Mouse (Mus musculus) hindbrain, embryonic 12.5 days (tissue): ENCODE measurements around the gene 2900026A02Rik. TPM values are rescaled to one million over a fixed set of nuclear protein-coding genes. Genes with fewer than 3 reads are reported as not detected.

Source experiments
- ATAC-seq: fragments of 200-750 bp; cut with Nextera tagmentation; 2 replicates; pipeline ENCODE4 v1.8.0; 2017; ENCODE audit warnings: moderate TSS enrichment; ENCODE audit not compliant: low FRiP score
- H3K27ac ChIP-seq: fragments of 300-500 bp; sonication (generic); 2 replicates; pipeline ENCODE4 v1.5.1; 2016; ENCODE audit warnings: mild to moderate bottlenecking
- H3K27me3 ChIP-seq: fragments of 300-500 bp; sonication (generic); 2 replicates; pipeline ENCODE4 v1.6.1; 2016; ENCODE audit warnings: mild to moderate bottlenecking
- H3K36me3 ChIP-seq: fragments of 300-500 bp; sonication (generic); 2 replicates; pipeline ENCODE4 v1.6.1; 2016; ENCODE audit warnings: mild to moderate bottlenecking
- H3K4me1 ChIP-seq: fragments of 300-500 bp; sonication (generic); 2 replicates; pipeline ENCODE4 v1.6.1; 2016
- H3K4me2 ChIP-seq: fragments of 300-500 bp; sonication (generic); replicated peaks from 2 replicates; pipeline ENCODE4 v1.6.1; 2016; ENCODE audit warnings: mild to moderate bottlenecking
- H3K4me3 ChIP-seq: fragments of 300-500 bp; sonication (generic); 2 replicates; pipeline ENCODE4 v1.5.1; 2016; ENCODE audit warnings: mild to moderate bottlenecking
- H3K9ac ChIP-seq: fragments of 300-500 bp; sonication (generic); 2 replicates; pipeline ENCODE4 v1.6.1; 2016; ENCODE audit warnings: mild to moderate bottlenecking, moderate library complexity
- H3K9me3 ChIP-seq: fragments of 300-500 bp; sonication (generic); replicated peaks from 2 replicates; pipeline ENCODE4 v1.6.1; 2016; ENCODE audit warnings: mild to moderate bottlenecking
- WGBS: fragments of 180-500 bp; shearing (Covaris S2); methylation state at CpG from one replicate; pipeline ENCODE4 v1.1.7; 2016; 5-methylcytosine and 5-hydroxymethylcytosine counted together
- polyA plus RNA-seq: library from polyadenylated mRNA; unstranded; fragments of >200 nt; fragmentation: Nextera tagmentation; extraction: Ambion mirVana; gene quantifications from 2 replicates; pipeline ENCODE4 v1.2.1, GENCODE M21; 2016

2900026A02Rik gene
- polyA plus RNA-seq, 1 experiment from 2014 or later: 3.6 TPM

DNA sequence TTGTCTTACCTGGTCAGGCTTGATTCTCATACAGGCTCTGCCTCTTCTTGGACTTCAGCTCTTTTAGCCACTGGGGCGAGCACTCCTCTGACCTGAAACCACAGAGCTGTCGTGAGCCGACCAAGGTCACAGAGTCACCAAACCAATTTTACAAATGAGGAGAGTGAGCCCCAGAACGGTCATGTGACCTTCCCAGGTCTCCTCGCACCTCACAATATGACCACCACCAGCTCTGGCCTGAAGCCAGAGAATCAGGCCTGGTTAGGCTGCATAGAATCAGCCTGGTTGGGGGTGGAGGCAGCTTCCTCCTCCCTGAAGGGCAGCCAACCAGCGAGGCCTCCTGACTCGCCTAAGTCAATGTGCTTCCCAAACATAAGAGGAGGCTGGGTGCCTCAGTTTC is 128.6 kb downstream of the 2900026A02Rik start:
- no peak overlapping the region for H3K4me3 ChIP-seq
- H3K27me3 ChIP-seq: no peaks in the 10 kb centered on the region
- H3K36me3 ChIP-seq: no peaks in the 10 kb centered on the region; the same call in 1 of the 2 replicates
- no peak overlapping the region for H3K4me2 ChIP-seq
- 0 out of 2 replicates have a peak, but pooled peaks cover 2% of the 10 kb centered on the region for H3K4me1 ChIP-seq
- WGBS: 74% methylated on average over 7 of the region's 7 CpGs
- H3K9me3 ChIP-seq: no peaks in the 10 kb centered on the region
- ATAC-seq: no peak
- H3K27ac ChIP-seq: no peak overlapping the region
- no peak overlapping the region for H3K9ac ChIP-seq

- Histone ChIP-seq H3K9ac (no peak overlapping the region), H3K4me2 (no peak overlapping the region), H3K4me3 (no peak overlapping the region), H3K9me3 (no peaks in the 10 kb centered on the region), H3K27ac (no peak overlapping the region), H3K27me3 (no peaks in the 10 kb centered on the region), H3K4me1 (0 out of 2 replicates have a peak, but pooled peaks cover 2% of the 10 kb centered on the region), H3K36me3 (no peaks in the 10 kb centered on the region; the same call in 1 of the 2 replicates)
- ATAC-seq: peak; percentile 39; the same call in 1 of the 2 replicates
- 55% methylated on average over 5 of the region's 5 CpGs for WGBS
Measured at GRCm38 (mm10) chr5:113091162-113091561, 129.9 kb downstream of the 2900026A02Rik start.

GRCm38 (mm10) chr5:113090750-113091149 is 130.3 kb downstream of the 2900026A02Rik start:
- no peak overlapping the region for H3K27ac ChIP-seq

GRCm38 (mm10) chr5:113090077-113090690 is 130.9 kb downstream of the 2900026A02Rik start:
- Histone ChIP-seq H3K27me3 (no peaks in the 10 kb centered on the region), H3K9ac (no peak overlapping the region), H3K4me3 (no peak overlapping the region), H3K4me1 (0 out of 2 replicates have a peak, but pooled peaks cover 2% of the 10 kb centered on the region), H3K4me2 (no peak overlapping the region), H3K27ac (no peak overlapping the region), H3K36me3 (no peaks in the 10 kb centered on the region; the same call in 1 of the 2 replicates), H3K9me3 (no peaks in the 10 kb centered on the region)
- WGBS: 90% methylated on average over 24 of the region's 24 CpGs
- ATAC-seq: no peak

More at GRCm38 (mm10) chr5:113090750-113091149, 130.3 kb downstream of the 2900026A02Rik start:
- no peak overlapping the region for H3K4me2 ChIP-seq
- H3K4me1 ChIP-seq: 0 out of 2 replicates have a peak, but pooled peaks cover 2% of the 10 kb centered on the region
- H3K36me3 ChIP-seq: no peaks in the 10 kb centered on the region; the same call in 1 of the 2 replicates
- WGBS: 93% methylated on average over 11 of the region's 11 CpGs
- no peaks in the 10 kb centered on the region for H3K9me3 ChIP-seq
- no peak overlapping the region for H3K4me3 ChIP-seq
- 0 out of 2 replicates have a peak, but pooled peaks have one; percentile 26 for ATAC-seq
- no peak overlapping the region for H3K9ac ChIP-seq
- no peaks in the 10 kb centered on the region for H3K27me3 ChIP-seq

DNA sequence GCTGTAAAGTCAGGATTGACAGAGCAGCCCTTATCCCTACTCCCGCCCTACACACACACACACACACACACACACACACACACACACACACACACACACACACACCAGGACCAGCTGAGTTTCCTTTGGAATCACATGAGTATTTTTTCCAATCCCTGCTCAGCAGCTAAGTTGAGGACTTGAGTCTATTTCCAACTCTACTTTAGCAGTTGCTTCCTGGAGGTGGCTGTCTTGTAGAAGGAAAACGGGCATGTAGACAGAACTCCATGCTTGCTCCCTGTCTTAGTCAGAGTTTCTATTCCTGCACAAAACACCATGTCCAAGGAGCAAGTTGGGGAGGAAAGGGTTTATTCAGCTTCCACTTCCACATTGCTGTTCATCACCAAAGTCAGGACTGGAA is 133.6 kb downstream of the 2900026A02Rik start:
- ATAC-seq: no peak
- 78% methylated on average over 1 of the region's 2 CpGs for WGBS
- H3K36me3 ChIP-seq: no peaks in the 10 kb centered on the region; the same call in 1 of the 2 replicates
- no peak overlapping the region for H3K27ac ChIP-seq
- no peaks in the 10 kb centered on the region for H3K9me3 ChIP-seq
- no peak overlapping the region for H3K4me3 ChIP-seq
- H3K4me2 ChIP-seq: no peak overlapping the region
- H3K9ac ChIP-seq: no peak overlapping the region
- H3K27me3 ChIP-seq: no peaks in the 10 kb centered on the region
- H3K4me1 ChIP-seq: peaks cover 7% of the 10 kb centered on the region; the same call in 1 of the 2 replicates

DNA sequence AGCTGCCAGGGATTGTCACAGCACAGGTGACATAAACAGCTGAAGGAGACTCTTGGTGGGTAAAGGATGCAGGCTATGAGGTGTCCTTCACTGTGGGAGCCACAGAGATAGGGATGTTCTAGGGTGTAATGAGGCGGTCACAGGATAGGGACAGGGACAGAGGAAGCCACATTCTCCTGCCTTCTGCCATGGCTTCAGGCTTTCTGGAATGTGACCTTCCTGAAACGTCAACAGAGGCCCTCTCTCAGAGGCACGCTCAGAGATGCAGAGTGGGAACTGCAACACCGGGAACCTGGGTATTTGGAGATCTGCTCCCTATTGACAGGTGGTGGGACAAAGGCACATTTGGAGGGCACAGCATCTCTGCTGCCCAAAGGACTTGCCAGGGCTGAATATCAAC is 134.0 kb downstream of the 2900026A02Rik start:
- Histone ChIP-seq H3K9me3 (no peaks in the 10 kb centered on the region), H3K27me3 (no peaks in the 10 kb centered on the region), H3K4me1 (peaks cover 7% of the 10 kb centered on the region; the same call in 1 of the 2 replicates), H3K27ac (no peak overlapping the region), H3K4me2 (no peak overlapping the region), H3K9ac (no peak overlapping the region), H3K4me3 (no peak overlapping the region), H3K36me3 (no peaks in the 10 kb centered on the region; the same call in 1 of the 2 replicates)
- 61% methylated on average over 4 of the region's 4 CpGs for WGBS
- no peak for ATAC-seq

- H3K4me3 ChIP-seq: no peak overlapping the region
- ATAC-seq: no peak
- no peak overlapping the region for H3K4me2 ChIP-seq
- H3K36me3 ChIP-seq: no peaks in the 10 kb centered on the region; the same call in 1 of the 2 replicates
- H3K27me3 ChIP-seq: no peaks in the 10 kb centered on the region
- no peak overlapping the region for H3K27ac ChIP-seq
- peaks cover 5% of the 10 kb centered on the region; the same call in 1 of the 2 replicates for H3K4me1 ChIP-seq
- H3K9ac ChIP-seq: no peak overlapping the region
- 79% methylated on average over 12 of the region's 12 CpGs for WGBS
- no peaks in the 10 kb centered on the region for H3K9me3 ChIP-seq
Measured at GRCm38 (mm10) chr5:113086439-113086838, 134.6 kb downstream of the 2900026A02Rik start.

DNA sequence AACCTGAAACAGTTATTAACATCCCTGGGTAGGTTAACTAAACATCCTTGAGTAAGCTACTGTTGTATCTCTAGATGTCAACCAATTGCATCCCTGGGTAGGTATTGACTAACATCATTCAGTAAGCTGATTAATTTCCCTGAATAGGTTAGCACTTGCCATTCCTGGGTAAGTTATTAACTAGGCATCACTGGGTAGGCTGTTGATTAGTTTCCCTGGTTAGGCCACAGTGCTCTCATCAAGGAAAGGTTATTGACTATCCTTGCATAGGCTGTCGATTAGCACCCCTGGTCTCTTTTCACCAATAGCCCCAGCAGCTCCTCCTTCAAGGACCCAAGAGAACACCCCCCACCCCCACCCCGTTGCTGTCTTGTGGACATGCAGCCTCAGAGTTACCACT is 135.1 kb downstream of the 2900026A02Rik start:
- WGBS: 84% methylated on average over 2 of the region's 2 CpGs
- no peak for ATAC-seq
- H3K9me3 ChIP-seq: no peaks in the 10 kb centered on the region
- H3K36me3 ChIP-seq: no peaks in the 10 kb centered on the region
- H3K4me1 ChIP-seq: peaks cover 5% of the 10 kb centered on the region; the same call in 1 of the 2 replicates
- no peak overlapping the region for H3K27ac ChIP-seq
- H3K4me3 ChIP-seq: no peak overlapping the region
- H3K27me3 ChIP-seq: no peaks in the 10 kb centered on the region
- no peak overlapping the region for H3K4me2 ChIP-seq
- no peak overlapping the region for H3K9ac ChIP-seq

- H3K4me2 ChIP-seq: no peak overlapping the region
- no peaks in the 10 kb centered on the region for H3K9me3 ChIP-seq
- no peak for ATAC-seq
- H3K9ac ChIP-seq: no peak overlapping the region
- H3K4me3 ChIP-seq: no peak overlapping the region
- 87% methylated on average over 2 of the region's 2 CpGs for WGBS
- peaks cover 9% of the 10 kb centered on the region for H3K4me1 ChIP-seq
- H3K27me3 ChIP-seq: no peaks in the 10 kb centered on the region
- H3K36me3 ChIP-seq: no peaks in the 10 kb centered on the region
- no peak overlapping the region for H3K27ac ChIP-seq
Measured at GRCm38 (mm10) chr5:113084309-113084708, 136.7 kb downstream of the 2900026A02Rik start.

DNA sequence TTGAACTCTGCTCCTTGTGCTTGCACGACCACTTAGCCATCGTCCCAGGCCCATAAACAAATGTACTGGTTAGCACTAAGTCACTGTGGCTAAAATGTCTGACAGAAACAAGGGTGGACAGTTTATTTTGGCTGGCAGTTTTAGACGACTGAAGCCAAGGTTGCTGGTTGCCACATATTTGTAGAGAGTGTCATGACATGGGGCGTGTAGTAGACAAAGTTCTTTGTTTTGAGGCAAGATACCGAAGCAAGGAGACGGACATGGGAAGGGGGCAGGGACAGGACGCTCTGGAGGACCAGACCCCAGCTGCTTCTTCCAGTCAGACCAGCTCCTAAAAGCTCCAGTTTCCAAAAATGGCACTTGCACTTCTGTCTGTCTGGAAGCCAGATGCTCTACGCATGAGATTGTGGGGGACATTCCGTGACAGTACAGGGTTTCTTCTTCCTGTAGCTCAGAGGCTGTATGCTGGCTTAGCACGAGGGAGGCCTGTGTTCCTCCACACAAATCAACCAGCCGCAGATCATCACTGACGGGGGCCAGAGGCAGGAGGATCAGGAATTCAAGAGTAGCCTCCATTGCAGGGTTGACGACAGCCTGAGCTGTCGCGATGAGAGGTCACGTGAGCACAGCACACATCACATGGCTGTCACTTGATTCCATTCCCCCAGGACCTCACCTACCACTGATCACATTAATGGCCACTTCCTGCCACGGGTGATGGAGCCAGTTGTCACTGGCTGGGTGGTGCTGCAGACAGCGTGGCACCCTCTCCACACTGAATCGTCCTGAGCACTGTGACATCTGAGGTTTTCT is 138.5 kb downstream of the 2900026A02Rik start:
- Histone ChIP-seq H3K4me2 (no peak overlapping the region), H3K27ac (0 out of 2 replicates have a peak overlapping the region, but pooled peaks have one; percentile 23), H3K9me3 (no peaks in the 10 kb centered on the region), H3K4me1 (peaks cover 9% of the 10 kb centered on the region), H3K4me3 (no peak overlapping the region), H3K9ac (no peak overlapping the region), H3K36me3 (no peaks in the 10 kb centered on the region), H3K27me3 (0 out of 2 replicates have a peak, but pooled peaks cover under 1% of the 10 kb centered on the region)
- whole genome bisulfite sequencing: 67% methylated on average over 19 of the region's 19 CpGs
- no peak for ATAC-seq

DNA sequence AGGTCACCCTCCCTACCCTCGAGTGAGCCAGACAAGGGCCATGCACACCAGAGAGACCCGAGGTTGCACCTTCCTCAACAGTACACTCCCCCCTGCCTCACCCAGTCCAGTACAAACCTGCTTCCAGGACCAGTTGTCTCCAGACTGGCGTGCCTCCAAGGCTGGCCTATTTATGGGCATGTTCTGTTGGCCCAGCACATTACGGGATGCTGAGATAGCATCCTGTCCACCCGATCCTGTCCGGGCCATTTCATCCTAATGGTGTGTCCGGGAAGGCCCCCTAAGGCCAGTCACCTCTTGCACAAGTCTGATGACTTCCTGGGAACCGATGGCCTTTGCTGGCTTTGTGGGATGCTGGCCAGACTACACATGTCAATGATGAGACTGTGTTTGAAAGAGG is 139.6 kb downstream of the 2900026A02Rik start, which contains the start of gene Crybb3:
Gene Crybb3 (minus strand): TSS at position 146 of the 400 bp plus-strand sequence.
- H3K4me1 ChIP-seq: peaks cover 9% of the 10 kb centered on the region
- H3K27ac ChIP-seq: no peak within 1 kb of the TSS
- no peak within 1 kb of the TSS for H3K4me3 ChIP-seq
- H3K27me3 ChIP-seq: 0 out of 2 replicates have a peak, but pooled peaks cover 3% of the 10 kb centered on the region
- no peak within 1 kb of the TSS for H3K9ac ChIP-seq
- 86% methylated on average over 8 of the region's 8 CpGs for WGBS
- no peaks in the 10 kb centered on the region for H3K36me3 ChIP-seq
- ATAC-seq: no peak
- H3K9me3 ChIP-seq: no peaks in the 10 kb centered on the region
- H3K4me2 ChIP-seq: no peak within 1 kb of the TSS

DNA sequence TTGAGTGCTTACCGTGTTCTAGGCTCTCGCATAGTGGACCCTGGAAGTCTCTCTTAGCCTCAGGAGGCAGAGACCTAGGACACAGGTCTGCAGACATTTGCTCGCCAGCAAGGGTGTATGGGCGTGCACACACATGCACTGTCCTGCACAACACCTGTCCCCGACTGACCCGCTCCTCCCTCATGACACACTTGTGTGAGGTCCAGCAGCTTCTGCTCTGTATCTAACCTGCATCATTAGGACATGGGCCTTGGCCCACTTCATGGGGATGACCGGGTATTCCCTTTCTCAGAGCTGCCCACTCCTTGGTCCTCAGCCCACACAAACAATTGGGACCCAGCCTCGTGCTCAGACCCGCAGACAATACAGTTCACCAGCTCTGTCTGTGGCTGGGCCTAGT is 140.0 kb downstream of the 2900026A02Rik start:
- Histone ChIP-seq H3K4me3 (no peak overlapping the region), H3K36me3 (no peaks in the 10 kb centered on the region), H3K4me1 (peaks cover 9% of the 10 kb centered on the region), H3K4me2 (no peak overlapping the region), H3K9ac (no peak overlapping the region), H3K9me3 (no peaks in the 10 kb centered on the region), H3K27me3 (0 out of 2 replicates have a peak, but pooled peaks cover 3% of the 10 kb centered on the region), H3K27ac (no peak overlapping the region)
- WGBS: 90% methylated on average over 9 of the region's 9 CpGs
- no peak for ATAC-seq
